Mouse (Mus musculus) myocyte (in vitro differentiated cells): ENCODE results near the gene Vasn. TPM values are rescaled to one million over a fixed set of nuclear protein-coding genes. Genes with fewer than 3 reads are reported as not detected.

Source experiments
- H3K27me3 ChIP-seq: one replicate; pipeline ENCODE4 v1.6.1; 2011; ENCODE audit not compliant: control insufficient read depth, insufficient read depth, insufficient read length
- H3K36me3 ChIP-seq: one replicate; pipeline ENCODE4 v1.6.1; 2011; ENCODE audit not compliant: control insufficient read depth, insufficient read depth
- H3K4me2 ChIP-seq: one replicate; pipeline ENCODE4 v1.6.1; 2011; ENCODE audit warnings: low read depth, control low read depth
- H3K4me3 ChIP-seq: one replicate; pipeline ENCODE4 v1.5.1; 2011; ENCODE audit warnings: mild to moderate bottlenecking, control low read depth, moderate library complexity
- H3K79me2 ChIP-seq: one replicate; pipeline ENCODE4 v1.6.1; 2011; ENCODE audit not compliant: control insufficient read depth, insufficient read depth
- H3ac ChIP-seq: one replicate; pipeline ENCODE4 v1.6.1; 2011; ENCODE audit not compliant: control insufficient read depth, insufficient read length
- CEBPB ChIP-seq: IDR thresholded peaks from 2 replicates; pipeline ENCODE4 v1.6.1; 2011; ENCODE audit warnings: mild to moderate bottlenecking, moderate library complexity; ENCODE audit not compliant: poor library complexity, insufficient read depth, severe bottlenecking
- E2F4 ChIP-seq: IDR thresholded peaks from one replicate; pipeline ENCODE4 v1.6.1; 2011; ENCODE audit warnings: mild to moderate bottlenecking, control low read depth, moderate library complexity; ENCODE audit not compliant: insufficient read depth
- MAX ChIP-seq: IDR thresholded peaks from one replicate; pipeline ENCODE4 v1.6.1; 2011; ENCODE audit warnings: low read depth, mild to moderate bottlenecking, control low read depth
- MYOD1 ChIP-seq, 3 experiments: IDR thresholded peaks; one replicate each; pipeline ENCODE4 v1.6.1; 2011; ENCODE audit warnings: control low read depth in 2 of 3, low read depth in 2 of 3, mild to moderate bottlenecking in 2 of 3, moderate library complexity in 1 of 3; ENCODE audit not compliant: insufficient read length in 2 of 3, control insufficient read depth in 1 of 3
- MYOG ChIP-seq, 3 experiments: IDR thresholded peaks; one replicate each; pipeline ENCODE4 v1.6.1; 2011; ENCODE audit warnings: control low read depth in 2 of 3, low read depth in 2 of 3, mild to moderate bottlenecking in 2 of 3; ENCODE audit not compliant: insufficient read length in 2 of 3, control insufficient read depth in 1 of 3, insufficient read depth in 1 of 3
- POLR2A ChIP-seq: IDR thresholded peaks from one replicate; pipeline ENCODE4 v1.6.1; 2011; ENCODE audit warnings: low read depth, mild to moderate bottlenecking, control low read depth, moderate library complexity; ENCODE audit not compliant: insufficient read length
- POLR2AphosphoS2 ChIP-seq: IDR thresholded peaks from one replicate; pipeline ENCODE4 v1.6.1; 2011; ENCODE audit warnings: low read depth, control low read depth; ENCODE audit not compliant: insufficient read length
- REST ChIP-seq: IDR thresholded peaks from one replicate; pipeline ENCODE4 v1.6.1; 2011; ENCODE audit warnings: mild to moderate bottlenecking, control low read depth, moderate library complexity; ENCODE audit not compliant: insufficient read depth, insufficient read length
- SRF ChIP-seq: IDR thresholded peaks from one replicate; pipeline ENCODE4 v1.6.1; 2011; ENCODE audit warnings: low read depth; ENCODE audit not compliant: control insufficient read depth, insufficient read length
- TCF12 ChIP-seq: IDR thresholded peaks from one replicate; pipeline ENCODE4 v1.6.1; 2011; ENCODE audit warnings: mild to moderate bottlenecking, control low read depth; ENCODE audit not compliant: poor library complexity, insufficient read depth, severe bottlenecking
- TCF3 ChIP-seq: IDR thresholded peaks from one replicate; pipeline ENCODE4 v1.6.1; 2011; ENCODE audit warnings: low read depth, control low read depth; ENCODE audit not compliant: insufficient read length
- USF1 ChIP-seq: IDR thresholded peaks from one replicate; pipeline ENCODE4 v1.6.1; 2011; ENCODE audit warnings: low read depth, mild to moderate bottlenecking, control low read depth, moderate library complexity
- polyA plus RNA-seq: library from polyadenylated mRNA; unstranded; fragments of >200 nt; fragmentation: generic; extraction: Trizol; gene quantifications from one replicate; pipeline ENCODE4 v1.2.1, GENCODE M21; 2012; ENCODE audit warnings: missing spikeins

The Vasn gene
- 34.7 TPM for polyA plus RNA-seq

DNA sequence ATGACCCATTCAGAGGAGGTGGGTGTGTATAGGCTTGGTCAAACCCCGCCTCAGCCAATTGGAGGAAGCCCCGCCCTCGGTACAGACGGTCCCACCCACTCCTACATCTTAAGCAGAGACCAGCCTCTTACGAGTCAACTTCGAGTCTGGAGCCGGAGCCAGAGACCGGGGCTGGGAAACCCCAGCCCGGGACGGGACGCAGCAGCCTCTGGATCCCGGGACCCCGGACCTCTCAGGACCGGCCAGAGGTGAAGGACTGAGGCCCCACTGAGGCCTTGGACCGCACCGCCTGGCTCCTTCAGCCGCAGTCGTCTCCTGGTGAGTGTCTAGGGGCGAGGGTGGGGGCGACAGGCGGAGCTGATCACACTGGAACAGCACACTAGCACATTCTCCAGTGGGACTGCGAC lies at the start of gene Vasn, which contains the start of gene Dnaja3:
Gene Vasn, plus strand, starts transcription at position 111 of the 407 bp plus-strand sequence.
Gene Dnaja3, plus strand, starts transcription at position 159 of the 407 bp plus-strand sequence.
- TF ChIP-seq E2F4 = no peak
- TF ChIP-seq POLR2A = peak; percentile 77
- TF ChIP-seq MYOG (IDR thresholded peaks at IDR 0.05; ENCODE audit: control insufficient read depth in 1 of 3, insufficient read depth in 1 of 3, insufficient read length in 2 of 3, low read depth in 2 of 3) = no peak
- no peak for TF ChIP-seq CEBPB
- TF ChIP-seq TCF12 = no peak
- no peak for TF ChIP-seq MAX
- TF ChIP-seq POLR2AphosphoS2 = peak; percentile 89
- TF ChIP-seq REST = no peak
- no peak for TF ChIP-seq MYOD1 (IDR thresholded peaks at IDR 0.05; ENCODE audit: control insufficient read depth in 1 of 3, insufficient read length in 2 of 3, low read depth in 2 of 3)
- TF ChIP-seq TCF3 = no peak
- no peak for TF ChIP-seq USF1
- TF ChIP-seq SRF = no peak
- no peaks in the 10 kb centered on the region for H3K27me3 ChIP-seq
- H3K36me3 ChIP-seq = no peaks in the 10 kb centered on the region
- H3ac ChIP-seq = peak within 1 kb of the TSS; percentile 48
- H3K4me2 ChIP-seq = peak within 1 kb of the TSS; percentile 90
- peaks cover 36% of the 10 kb centered on the region for H3K79me2 ChIP-seq
- peak within 1 kb of the TSS; percentile 61 for H3K4me3 ChIP-seq

DNA sequence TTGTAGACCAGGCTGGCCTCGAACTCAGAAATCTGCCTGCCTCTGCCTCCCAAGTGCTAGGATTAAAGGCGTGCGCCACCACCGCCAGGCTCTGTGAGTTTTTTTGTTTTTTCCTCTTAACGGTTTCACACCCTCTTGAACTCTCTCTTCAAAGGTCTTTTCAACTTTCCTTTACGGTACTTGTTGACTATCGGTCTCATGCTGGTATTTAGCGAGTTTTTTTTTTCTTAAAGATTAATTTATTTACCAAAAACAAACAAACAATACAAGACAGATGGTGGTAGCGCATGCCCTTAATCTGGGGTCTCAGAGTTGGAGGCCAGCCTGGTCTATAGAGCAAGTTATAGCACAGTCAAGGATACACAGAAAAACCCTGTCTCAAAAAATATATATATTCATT lies 49.5 kb upstream of the Vasn start:
- Histone ChIP-seq H3K79me2 (peaks cover 14% of the 10 kb centered on the region), H3K27me3 (no peaks in the 10 kb centered on the region), H3K4me3 (no peak overlapping the region), H3K36me3 (no peaks in the 10 kb centered on the region), H3K4me2 (no peak overlapping the region), H3ac (no peak overlapping the region)
- TF ChIP-seq POLR2A (no peak), CEBPB (no peak), MAX (no peak), MYOD1 (IDR thresholded peaks at IDR 0.05; ENCODE audit: control insufficient read depth in 1 of 3, insufficient read length in 2 of 3, low read depth in 2 of 3) (no peak), E2F4 (no peak), REST (no peak), TCF12 (no peak), TCF3 (no peak)

DNA sequence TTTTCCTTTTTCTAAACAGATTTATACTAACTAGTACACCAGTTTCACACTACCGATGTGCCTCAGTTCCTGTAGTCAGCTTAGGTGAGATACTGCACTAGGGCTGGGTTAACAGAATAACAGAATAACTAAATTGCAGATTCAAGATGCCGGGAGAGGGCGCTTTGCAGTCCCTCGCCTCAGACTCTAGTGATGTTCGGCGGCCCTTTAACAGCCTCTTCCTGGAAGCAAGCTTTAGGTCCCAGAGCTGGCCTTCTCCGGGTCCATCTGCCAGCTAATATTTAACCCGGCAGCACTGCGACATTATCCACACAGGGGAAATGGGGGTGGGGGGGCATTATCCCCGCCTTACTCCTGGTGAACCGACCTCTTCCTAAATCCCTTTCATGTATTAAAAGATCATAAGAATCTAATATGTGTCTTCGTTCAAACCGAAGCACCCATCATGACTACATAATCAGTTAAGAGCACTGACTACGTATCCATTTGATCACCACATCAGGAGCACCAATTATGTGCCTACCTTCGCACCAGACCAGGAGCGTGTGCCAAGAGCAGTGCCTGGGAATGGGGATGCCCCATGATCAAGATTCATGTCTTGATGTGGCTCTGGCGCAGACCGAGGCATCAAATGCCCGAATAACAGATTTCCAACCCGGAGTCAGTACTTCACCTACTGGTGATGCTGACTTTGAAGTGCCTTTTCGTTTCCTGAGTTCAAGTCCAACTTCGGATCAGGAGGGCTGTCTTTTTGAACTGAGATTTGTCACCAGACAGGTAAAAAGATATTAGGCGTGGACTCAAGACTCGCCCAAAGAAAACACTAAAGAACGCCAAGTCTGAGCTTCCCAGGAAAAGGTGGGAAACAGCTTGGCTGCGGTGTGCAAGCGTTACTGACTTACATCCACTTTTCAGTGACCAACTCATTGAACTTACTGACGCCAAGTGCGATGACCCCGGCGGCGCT lies 46.5 kb upstream of the Vasn start:
- Histone ChIP-seq H3K4me2 (peak overlapping the region; percentile 92), H3K4me3 (peak overlapping the region; percentile 87), H3ac (peak overlapping the region; percentile 70), H3K36me3 (no peaks in the 10 kb centered on the region), H3K79me2 (peaks cover 41% of the 10 kb centered on the region), H3K27me3 (no peaks in the 10 kb centered on the region)
- TF ChIP-seq REST = no peak
- no peak for TF ChIP-seq MYOD1 (IDR thresholded peaks at IDR 0.05; ENCODE audit: control insufficient read depth in 1 of 3, insufficient read length in 2 of 3, low read depth in 2 of 3)

DNA sequence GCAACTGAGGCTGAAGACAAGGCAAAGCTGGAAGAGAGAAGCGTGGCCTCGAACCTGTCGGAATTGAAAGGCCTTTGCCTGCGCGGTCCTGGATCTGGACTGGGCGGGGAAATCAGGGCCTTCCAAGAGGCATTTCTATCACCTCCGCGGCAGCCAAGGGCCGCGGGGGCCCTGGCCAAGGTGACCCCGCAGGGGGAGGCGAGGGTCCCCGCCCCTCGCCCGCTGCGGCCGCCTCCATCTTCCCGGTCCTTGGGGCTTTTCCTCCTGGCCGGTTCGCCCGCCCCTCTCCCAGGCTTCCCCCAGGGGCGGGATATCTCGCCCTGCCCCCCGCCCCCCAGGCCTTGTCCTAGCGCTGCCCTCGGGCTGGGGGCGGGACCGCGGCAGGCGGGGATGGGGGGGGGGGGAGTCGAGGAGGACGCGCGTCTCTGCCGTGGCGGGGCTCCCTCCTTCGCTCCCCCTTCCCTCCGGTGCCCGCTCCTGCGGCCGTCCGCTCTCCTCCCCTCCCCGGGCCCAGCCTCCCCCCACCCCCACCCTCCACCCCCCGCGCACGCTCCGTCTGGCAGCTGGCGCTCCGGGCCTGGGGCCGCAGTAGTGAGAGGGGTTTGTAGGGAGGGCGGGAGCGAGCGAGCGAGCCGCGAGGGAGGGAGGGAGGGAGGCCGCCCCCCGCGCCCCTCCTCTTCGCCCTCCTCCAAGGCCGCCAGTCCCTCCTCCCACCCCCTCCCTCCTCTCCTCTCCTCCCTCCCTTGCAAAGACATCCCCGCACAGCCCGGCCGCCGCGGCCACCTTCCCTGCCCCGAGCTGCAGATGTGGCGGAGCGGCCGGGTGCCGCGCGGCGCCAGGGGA lies 45.5 kb upstream of the Vasn start, which contains the start of gene Glis2:
Gene Glis2, plus strand, starts transcription at position 743 of the 843 bp plus-strand sequence.
- Histone ChIP-seq H3K79me2 (peaks cover 51% of the 10 kb centered on the region), H3K27me3 (no peaks in the 10 kb centered on the region), H3K4me2 (peak within 1 kb of the TSS; percentile 99), H3K36me3 (no peaks in the 10 kb centered on the region), H3K4me3 (peak within 1 kb of the TSS; percentile 87), H3ac (peak within 1 kb of the TSS; percentile 70)
- TF ChIP-seq CEBPB (no peak), MAX (no peak), MYOD1 (IDR thresholded peaks at IDR 0.05; ENCODE audit: control insufficient read depth in 1 of 3, insufficient read length in 2 of 3, low read depth in 2 of 3) (peak in 1 of 3 experiments; percentile 41), USF1 (no peak), TCF12 (no peak), REST (no peak), MYOG (IDR thresholded peaks at IDR 0.05; ENCODE audit: control insufficient read depth in 1 of 3, insufficient read depth in 1 of 3, insufficient read length in 2 of 3, low read depth in 2 of 3) (peak in 2 of 3 experiments; percentile 27 to 28), POLR2AphosphoS2 (peak; percentile 68), POLR2A (peak; percentile 63), E2F4 (no peak), SRF (no peak), TCF3 (no peak)
